Mouse (Mus musculus): ENCODE measurements around the gene Robo3.

Gene Robo3

GRCm38 (mm10) chr9:37432720-37433421, at the start of gene Robo3:
TSS of gene Robo3 (minus strand) at chr9:37433246.
- DNase-seq (ENCODE audit: low spot score) = no peak

DNA sequence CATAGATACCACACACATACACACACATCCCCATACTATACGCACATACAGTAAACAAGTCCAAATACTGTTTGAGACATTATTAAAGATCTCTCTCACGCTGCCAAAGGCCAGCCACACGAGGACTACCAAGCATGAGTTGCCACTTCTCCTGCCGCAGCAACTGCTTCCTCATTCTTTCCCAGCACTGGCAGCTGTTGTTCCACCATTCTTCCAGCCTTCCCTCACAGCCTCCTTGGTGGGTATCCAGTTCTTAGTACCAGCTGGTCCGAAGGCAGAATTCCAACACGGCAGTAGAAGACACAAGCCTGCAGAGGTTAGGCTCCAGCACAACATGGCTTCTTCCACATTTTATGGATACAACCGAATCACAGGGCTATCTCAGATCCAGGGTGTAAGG, 41.9 kb upstream of the Robo3 start:
- DNase-seq (ENCODE audit: low spot score) = no peak

- DNase-seq (ENCODE audit: low spot score) = no peak
These were observed 40.6 kb upstream of the Robo3 start for GRCm38 (mm10) chr9:37473611-37474125.

DNA sequence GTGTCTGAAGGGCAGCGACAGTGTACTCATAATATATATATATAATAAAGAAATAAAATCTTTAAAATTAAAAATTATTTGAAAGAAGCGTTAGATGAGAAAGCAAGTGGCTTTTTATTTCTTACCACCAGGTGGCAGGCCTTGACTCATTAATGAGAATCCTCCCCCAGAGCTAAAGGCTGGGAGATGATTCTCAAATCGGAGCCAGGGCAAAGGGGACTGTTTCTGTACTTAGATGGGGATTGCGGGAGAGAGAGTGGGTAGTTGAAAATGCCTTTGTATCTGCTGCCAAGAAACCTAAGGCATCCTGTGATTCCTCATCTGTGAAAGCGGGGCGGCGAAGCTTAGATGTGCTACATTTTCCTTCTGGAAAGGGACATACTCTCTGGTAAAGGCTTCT, 29.7 kb upstream of the Robo3 start:
- peak; percentile 51 for DNase-seq (ENCODE audit: low spot score)

GRCm38 (mm10) chr9:37461571-37461970, 28.5 kb upstream of the Robo3 start:
- DNase-seq (ENCODE audit: low spot score) = no peak

DNA sequence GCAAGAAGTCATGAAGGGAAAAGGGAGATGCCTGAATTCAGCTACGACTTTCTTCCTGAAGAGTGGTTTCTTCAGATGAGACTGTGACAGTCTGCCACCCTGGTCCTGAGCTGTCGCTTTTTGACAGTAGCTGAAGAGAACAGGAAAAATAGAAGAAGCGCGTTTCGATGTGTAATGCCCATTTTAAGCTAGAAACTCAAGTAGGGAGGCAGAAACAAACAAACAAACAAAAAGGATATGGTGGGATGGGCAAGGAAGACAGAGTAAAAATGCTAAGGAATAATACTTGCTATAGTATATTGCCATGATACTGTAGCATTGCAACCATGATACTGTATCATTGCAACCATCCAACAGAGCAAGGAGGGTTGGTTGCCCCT, 27.9 kb upstream of the Robo3 start:
- DNase-seq (ENCODE audit: low spot score) = no peak

DNA sequence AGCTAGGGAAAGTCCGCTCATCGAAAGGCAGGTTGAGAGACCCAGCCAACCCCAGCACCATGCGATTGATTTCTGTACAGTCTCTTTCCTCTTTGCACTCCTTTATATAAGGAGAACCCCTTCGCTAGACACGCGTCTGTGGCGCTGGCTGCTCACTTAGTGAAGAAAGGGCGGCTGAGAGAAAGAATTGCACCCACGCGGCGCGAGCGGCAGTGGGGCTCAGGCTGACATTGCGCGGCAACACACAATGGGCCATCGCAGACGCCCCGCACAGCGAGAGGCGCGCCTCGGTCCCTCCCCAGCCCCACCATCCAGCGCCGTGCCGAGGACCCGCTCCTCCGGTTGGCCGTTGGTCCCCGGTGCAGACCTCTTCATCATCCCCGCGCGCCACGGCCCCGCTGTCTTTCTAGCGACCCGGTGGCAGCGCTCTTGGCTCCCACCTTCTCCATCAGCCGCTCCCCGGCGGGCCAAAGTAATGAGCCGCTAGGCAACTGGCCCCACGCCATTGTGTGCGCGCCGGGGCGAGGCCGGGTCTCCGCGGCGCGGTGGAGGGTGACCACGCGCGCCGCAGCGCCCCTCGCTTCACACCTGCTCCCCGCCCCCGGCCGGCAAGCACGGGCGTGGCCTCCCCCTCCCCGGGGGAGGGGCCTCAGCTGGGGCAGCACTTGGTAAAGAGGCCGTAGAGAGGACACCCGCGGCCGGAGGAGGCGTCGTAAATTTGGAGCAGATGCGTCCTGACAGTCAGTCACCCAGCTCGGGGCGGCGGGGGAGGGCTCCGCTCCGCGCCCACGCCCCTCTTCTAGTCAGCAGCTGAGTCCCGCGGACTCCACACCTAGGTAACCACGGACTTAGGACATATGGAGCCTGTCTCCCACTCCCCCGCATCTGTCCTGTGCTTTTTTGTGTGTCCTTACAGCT, 27.3 kb upstream of the Robo3 start:
- no peak for DNase-seq (ENCODE audit: low spot score)

DNA sequence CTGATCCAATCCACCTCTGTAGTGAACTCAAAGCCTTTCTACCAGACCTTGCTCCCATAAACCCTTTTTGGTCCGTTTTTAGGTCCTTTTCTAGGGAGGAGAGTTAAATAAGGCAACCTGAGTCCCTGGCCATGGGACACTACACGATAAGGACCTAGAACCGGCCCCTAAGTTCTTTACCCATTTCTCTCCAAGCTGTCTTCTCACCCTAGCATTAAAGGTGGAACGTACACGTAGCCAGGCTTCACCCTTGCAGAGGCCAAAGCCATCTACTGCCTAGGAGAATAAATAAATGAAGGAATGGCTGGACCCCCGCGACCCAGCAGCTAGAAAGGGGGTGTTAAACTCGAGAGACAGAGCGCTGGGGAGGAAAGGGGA, 26.6 kb upstream of the Robo3 start:
- no peak for DNase-seq (ENCODE audit: low spot score)

DNA sequence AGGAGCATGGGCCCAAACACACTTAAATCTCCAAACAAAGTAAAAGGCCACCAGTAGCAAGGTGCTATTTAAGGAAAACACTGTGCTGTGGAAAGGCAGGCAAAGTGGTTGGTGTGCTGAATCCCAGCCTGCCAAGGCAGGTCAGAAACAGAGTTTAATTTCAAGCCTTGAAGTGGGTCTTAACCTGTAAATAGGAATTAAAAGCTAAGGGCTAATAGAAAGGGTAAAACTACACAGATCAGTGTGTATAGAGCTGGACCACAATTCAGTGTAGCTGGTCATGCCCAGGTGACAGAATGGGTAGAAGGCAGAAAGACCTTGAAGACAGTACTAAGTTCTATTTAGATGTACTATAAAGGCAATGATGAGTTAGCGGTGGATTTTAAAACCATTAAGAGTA, 24.1 kb upstream of the Robo3 start:
- no peak for DNase-seq (ENCODE audit: low spot score)

DNA sequence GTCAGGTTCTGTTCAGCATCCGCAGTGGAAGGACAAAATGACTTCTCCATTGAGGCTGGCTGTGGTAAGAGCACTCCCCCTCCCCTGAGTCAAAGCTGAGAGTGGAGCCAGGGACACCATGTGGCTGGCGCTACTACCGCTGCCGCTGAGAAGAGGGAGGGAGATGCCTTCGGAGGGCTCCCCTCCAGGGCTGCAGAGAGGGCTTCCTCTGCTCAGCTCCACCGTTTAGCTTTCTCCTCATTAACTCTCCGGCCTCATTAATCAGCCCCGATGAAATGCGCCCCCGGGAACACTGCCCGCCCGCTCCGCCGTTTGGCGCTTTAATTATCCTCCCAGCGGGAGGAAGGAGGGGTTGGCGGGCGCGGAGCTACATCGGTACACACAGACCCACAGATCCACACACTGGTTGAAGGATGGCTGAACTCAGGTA, 23.4 kb upstream of the Robo3 start:
- no peak for DNase-seq (ENCODE audit: low spot score)

DNA sequence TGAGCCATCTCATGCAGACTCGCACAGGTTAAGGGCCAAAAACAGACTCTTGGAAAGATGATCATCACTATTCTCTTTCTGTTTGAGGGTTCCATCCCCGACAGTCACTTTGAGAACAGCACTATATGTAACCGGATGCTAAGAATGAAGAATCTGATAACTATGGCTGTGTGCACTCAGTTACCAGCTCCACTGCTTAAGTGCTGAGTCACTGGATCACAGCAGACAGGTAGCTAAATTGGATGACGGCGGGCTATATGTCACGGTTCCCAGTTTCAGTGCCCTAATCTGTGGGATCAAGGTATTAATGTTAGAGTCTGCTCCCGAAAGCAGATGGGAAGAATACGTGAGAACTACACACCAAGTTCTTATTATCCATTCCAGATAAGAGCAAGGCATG, 22.8 kb upstream of the Robo3 start:
- no peak for DNase-seq (ENCODE audit: low spot score)

GRCm38 (mm10) chr9:37454991-37455390, 21.9 kb upstream of the Robo3 start:
- no peak for DNase-seq (ENCODE audit: low spot score)

DNA sequence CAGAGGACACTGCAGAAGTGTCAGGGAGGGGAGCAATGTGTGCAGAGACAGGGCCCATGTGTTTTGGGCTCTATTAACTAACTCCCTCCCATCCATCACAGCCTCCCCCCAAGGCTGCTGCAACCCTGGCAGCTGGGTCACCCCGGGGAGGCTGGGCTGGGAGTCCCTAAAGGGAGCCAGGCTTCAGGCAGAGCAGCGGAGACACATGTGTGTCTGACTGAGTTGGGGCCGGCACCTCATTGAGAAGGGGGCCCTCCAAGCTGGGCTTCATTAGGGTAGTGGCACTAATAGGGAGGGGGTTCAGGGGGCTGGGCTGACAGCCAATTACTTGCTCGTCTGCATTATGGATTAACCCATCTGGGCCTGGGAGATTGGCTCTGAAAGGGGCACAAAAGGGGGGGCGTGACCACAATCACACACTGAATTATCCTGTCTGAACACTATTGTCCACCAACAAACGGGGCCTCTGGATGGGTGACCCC, 21.0 kb upstream of the Robo3 start:
- no peak for DNase-seq (ENCODE audit: low spot score)

GRCm38 (mm10) chr9:37453328-37453727, 20.3 kb upstream of the Robo3 start:
- DNase-seq (ENCODE audit: low spot score) = no peak

DNA sequence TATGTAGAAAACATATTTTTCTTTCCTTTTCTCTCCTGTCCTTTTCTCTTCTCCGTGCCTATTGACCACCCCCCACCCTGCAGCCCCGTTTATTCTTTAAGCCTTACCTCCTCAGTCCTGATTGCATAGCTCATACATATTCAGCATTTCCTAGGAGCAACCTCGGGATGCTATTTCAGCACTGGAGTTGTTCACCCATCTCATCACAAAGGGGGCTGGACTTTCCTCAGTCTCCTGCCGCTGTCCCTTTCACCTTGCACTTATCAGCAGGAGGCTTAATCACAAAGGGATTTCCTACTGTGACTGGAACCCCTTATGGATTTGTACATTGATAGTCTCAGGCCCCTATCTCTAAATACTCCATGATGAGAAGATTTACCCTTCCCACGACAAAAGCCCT, 19.4 kb upstream of the Robo3 start:
- DNase-seq (ENCODE audit: low spot score) = no peak

DNA sequence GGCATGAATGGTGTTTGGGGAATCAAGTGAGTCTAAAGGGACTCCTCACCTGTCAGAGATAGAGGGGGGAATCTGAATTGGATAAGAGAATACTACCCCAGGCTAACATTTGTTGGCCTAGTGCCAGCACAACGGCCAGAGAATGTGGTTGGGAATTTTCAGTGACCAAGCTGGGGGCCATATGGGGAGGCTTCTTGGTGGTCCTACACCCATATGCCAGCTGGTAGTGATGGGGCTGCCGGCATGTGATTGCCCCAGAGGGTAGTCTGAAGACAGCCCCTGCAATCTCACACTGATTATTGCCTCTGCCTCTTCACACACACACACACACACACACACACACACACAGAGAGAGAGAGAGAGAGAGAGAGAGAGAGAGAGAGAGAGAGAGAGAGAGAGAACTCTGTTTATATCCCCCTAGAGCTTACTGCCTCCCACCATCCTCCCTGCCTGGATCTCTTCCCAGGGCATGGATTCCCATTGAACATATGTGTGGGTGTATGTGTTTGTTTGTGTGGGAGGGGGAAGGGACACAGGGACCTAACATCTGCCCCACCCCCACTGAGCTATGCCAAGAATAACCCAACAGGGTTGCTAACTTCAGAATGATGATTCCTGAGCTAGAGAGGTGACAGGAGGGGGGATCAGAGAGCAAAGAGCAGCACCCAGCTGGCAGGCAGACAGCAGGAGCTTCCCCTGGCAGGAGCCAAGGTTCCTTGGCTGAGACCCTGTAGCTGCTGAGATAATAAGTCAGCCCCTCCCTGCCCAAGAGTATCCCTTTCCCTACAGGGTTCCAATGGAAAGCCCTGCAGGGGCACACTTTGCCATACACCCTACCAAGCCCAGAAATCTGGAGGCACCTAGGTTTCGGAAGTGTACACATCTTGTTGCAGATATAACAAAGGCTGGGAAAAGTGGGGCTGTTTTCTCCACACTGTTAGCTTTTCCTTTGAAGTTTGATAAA, 5.0 kb upstream of the Robo3 start:
- no peak for DNase-seq (ENCODE audit: low spot score)

DNA sequence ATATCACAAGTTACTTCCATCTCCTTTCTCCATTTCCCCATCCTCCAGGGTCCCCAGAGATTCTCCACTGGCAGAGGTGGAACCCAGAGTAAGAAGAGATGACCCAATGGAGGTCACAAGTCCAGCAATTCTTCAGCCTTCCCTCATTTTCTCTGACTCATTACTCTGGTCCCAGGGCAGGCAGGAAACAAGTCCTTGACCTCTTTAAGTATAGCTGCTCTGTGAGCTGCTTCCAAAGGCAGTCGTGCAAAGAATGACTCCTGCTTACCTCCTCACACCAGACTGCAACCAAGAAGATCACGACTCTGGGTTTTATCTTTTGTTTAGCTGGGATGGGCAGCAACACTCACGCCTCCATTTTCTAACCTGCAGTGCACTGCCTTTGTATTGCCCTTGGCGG, 2.6 kb upstream of the Robo3 start:
- DNase-seq (ENCODE audit: low spot score) = no peak

DNA sequence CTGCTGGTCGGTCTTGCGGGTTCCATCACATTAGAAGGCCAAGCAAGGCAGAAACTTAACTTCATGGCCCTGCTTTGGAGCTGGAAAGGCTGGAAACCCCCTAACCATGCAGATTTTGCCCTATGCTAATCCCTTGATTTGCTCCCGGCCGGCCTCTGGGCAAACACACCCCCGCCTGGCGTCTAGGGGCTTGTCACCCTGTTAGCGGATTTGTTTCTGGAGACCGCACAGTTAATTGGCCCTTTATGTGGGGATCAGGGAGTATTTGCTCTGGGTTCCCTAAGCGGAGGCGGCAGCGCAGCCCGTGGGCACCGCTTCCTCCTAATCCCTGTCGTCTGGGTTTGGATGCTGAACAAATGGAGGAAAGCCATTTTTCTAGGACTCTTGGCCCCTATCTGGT, 1.9 kb upstream of the Robo3 start:
- DNase-seq (ENCODE audit: low spot score) = no peak

- no peak for DNase-seq (ENCODE audit: low spot score)
These were observed 946 bp upstream of the Robo3 start for GRCm38 (mm10) chr9:37433823-37434560.

GRCm38 (mm10) chr9:37432026-37432666, 900 bp downstream of the Robo3 start:
- DNase-seq (ENCODE audit: low spot score) = peak; percentile 38

GRCm38 (mm10) chr9:37430582-37430981, 2.5 kb downstream of the Robo3 start:
- peak; percentile 82 for DNase-seq (ENCODE audit: low spot score)
